Mouse (Mus musculus): ENCODE results near the gene Phrf1. TPM values are rescaled to one million over a fixed set of nuclear protein-coding genes. Genes with fewer than 3 reads are reported as not detected.
A peak's percentile ranks its signal among the peaks of the same experiment; 100 is the strongest.

The Phrf1 gene
- polyA plus RNA-seq, 1 experiment from 2014 or later, result 73.3 TPM

DNA sequence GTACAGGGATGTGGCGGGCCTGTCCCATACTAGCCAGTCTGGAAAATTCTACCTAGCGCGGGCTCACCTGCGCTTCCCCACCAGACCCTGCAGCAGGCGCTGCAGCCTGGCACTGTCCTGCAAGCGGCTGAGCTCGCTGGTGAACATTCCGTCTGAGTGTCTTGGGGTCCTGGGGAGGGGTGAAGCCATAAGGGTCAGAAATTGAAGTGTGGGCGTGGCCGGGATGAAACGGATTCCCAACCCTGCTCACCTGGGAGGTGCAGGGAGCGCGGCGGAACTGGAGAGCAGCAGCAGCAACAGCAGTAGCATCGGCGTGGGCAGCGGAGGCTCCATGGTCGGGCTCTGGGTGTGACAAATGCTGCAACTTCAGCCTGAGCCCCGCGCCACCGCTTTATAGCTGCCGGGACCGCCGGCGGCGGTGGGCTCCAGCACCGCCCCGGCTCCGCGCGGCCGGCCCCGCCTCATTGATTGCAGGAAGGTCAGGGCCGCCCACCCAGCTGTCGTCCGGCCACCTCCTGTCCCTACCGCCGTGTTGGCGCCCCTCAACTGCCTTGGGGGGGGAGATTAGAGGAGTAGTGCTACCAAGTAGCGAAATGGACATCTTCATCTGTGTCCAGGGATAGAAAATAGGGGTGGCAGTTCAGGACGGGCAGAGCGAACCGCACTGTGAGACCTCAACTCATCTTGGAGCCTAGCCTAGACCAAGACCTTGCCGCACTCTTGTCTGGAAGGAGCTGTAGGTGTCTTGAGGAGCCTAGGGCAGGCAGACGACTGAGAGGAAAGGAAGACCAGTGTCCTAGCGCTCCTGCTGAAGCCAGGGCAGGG is 50.4 kb downstream of the Phrf1 start, which contains the start of gene Sct:
Sct (minus strand) TSS at position 368 of the 825 bp plus-strand sequence.
- Histone ChIP-seq H3K27me3 (replicated peaks; ENCODE audit: control insufficient read depth, insufficient read depth, low read length) (0 out of 2 replicates have a peak, but pooled peaks cover 3% of the 10 kb centered on the region), H3K9ac (ENCODE audit: low read length) (peak within 1 kb of the TSS; percentile 34), H3K27ac (ENCODE audit: low read depth) (peak within 1 kb of the TSS; percentile 28; the same call in 1 of the 2 replicates), H3K4me1 (replicated peaks; ENCODE audit: control insufficient read depth, insufficient read depth, low read length) (no peaks in the 10 kb centered on the region), H3K36me3 (ENCODE audit: control insufficient read depth, insufficient read depth, low read length) (no peaks in the 10 kb centered on the region), H3K9me3 (ENCODE audit: control insufficient read depth, low read length) (no peaks in the 10 kb centered on the region), H3K4me2 (ENCODE audit: low read length) (peak within 1 kb of the TSS; percentile 84), H3K4me3 (ENCODE audit: low read depth, low read length) (peak within 1 kb of the TSS; percentile 43)
- peak; percentile 82 for DNase-seq (ENCODE audit: low spot score)
- ATAC-seq (replicated peaks; ENCODE audit: low FRiP score, low TSS enrichment, low read depth), result peak; percentile 50
- WGBS, result 2% methylated on average over 46 of the region's 46 CpGs

DNA sequence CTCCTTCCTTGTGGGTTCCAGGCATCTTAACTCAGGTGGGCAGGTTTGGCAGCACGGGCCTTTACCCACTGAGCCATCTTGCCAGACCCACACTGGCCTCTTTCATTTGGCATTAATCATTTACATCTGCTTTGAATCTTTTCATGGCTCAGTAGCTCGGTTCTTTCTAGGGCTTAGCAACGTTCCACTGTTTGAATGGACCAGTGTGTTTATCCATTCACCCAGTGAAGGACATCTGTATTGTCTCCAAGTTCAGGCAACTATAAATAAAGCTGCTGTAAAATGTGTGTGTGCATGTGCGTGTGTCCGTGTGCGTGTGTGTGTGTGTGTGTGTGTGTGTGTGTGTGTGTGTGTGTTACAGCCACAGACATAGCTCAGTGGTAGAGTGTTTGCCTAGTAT is 52.9 kb downstream of the Phrf1 start:
- Histone ChIP-seq H3K9ac (ENCODE audit: low read length) (no peak overlapping the region), H3K36me3 (ENCODE audit: control insufficient read depth, insufficient read depth, low read length) (no peaks in the 10 kb centered on the region), H3K4me3 (ENCODE audit: low read depth, low read length) (no peak overlapping the region), H3K9me3 (ENCODE audit: control insufficient read depth, low read length) (no peaks in the 10 kb centered on the region), H3K4me2 (ENCODE audit: low read length) (no peak overlapping the region), H3K27me3 (replicated peaks; ENCODE audit: control insufficient read depth, insufficient read depth, low read length) (0 out of 2 replicates have a peak, but pooled peaks cover 3% of the 10 kb centered on the region), H3K4me1 (replicated peaks; ENCODE audit: control insufficient read depth, insufficient read depth, low read length) (no peaks in the 10 kb centered on the region), H3K27ac (ENCODE audit: low read depth) (no peak overlapping the region)
- 50% methylated on average over 6 of the region's 6 CpGs for WGBS
- DNase-seq (ENCODE audit: low spot score) (no peak), ATAC-seq (replicated peaks; ENCODE audit: low FRiP score, low TSS enrichment, low read depth) (no peak)

DNA sequence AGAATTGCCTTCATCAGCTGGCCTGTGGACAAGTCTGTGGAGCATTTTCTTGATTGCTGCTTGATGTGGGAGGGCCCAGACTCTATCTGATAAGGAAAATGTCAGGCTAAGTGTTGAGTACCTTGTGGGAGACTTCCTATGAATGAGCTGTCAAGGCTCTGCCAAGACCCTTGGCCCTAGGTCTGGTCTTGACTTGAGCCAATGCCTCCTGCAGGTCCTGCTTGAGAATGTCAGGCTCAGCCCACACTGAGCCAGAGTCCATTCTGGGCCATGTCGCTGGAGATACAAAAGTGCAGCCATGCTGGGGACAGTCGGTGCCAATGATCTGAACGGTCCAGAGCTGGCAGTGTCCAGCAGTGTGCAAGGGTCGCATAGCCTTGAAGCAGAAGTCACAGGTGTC is 54.2 kb downstream of the Phrf1 start:
- Histone ChIP-seq H3K9me3 (ENCODE audit: control insufficient read depth, low read length) (no peaks in the 10 kb centered on the region), H3K27me3 (replicated peaks; ENCODE audit: control insufficient read depth, insufficient read depth, low read length) (0 out of 2 replicates have a peak, but pooled peaks cover 3% of the 10 kb centered on the region), H3K4me3 (ENCODE audit: low read depth, low read length) (no peak overlapping the region), H3K36me3 (ENCODE audit: control insufficient read depth, insufficient read depth, low read length) (no peaks in the 10 kb centered on the region), H3K27ac (ENCODE audit: low read depth) (no peak overlapping the region), H3K9ac (ENCODE audit: low read length) (no peak overlapping the region), H3K4me2 (ENCODE audit: low read length) (no peak overlapping the region), H3K4me1 (replicated peaks; ENCODE audit: control insufficient read depth, insufficient read depth, low read length) (no peaks in the 10 kb centered on the region)
- WGBS, result 81% methylated on average over 4 of the region's 4 CpGs
- ATAC-seq (replicated peaks; ENCODE audit: low FRiP score, low TSS enrichment, low read depth) (no peak), DNase-seq (ENCODE audit: low spot score) (no peak)

DNA sequence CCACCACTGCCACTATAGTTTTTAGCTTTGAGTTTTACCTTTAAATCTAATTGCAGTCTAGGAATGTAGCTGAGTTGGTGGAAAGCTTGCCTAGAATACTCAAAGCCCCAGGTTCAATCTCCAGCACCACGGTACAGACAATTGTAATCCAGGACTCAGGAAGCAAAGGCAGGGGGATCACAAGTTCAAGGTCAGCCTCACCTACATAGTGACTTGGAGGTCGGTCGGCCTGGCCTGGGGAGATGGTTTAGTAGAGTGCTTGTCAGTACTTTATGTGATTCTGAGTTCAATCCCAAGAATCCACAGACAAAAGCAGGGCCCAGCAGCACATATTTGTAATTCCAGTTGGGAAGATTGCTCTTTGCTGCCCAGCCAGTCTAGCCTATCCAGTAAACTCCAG is 59.5 kb downstream of the Phrf1 start:
- Histone ChIP-seq H3K4me1 (replicated peaks; ENCODE audit: control insufficient read depth, insufficient read depth, low read length) (0 out of 2 replicates have a peak, but pooled peaks cover 5% of the 10 kb centered on the region), H3K9ac (ENCODE audit: low read length) (no peak overlapping the region), H3K9me3 (ENCODE audit: control insufficient read depth, low read length) (no peaks in the 10 kb centered on the region), H3K27ac (ENCODE audit: low read depth) (no peak overlapping the region), H3K36me3 (ENCODE audit: control insufficient read depth, insufficient read depth, low read length) (no peaks in the 10 kb centered on the region), H3K4me2 (ENCODE audit: low read length) (no peak overlapping the region), H3K4me3 (ENCODE audit: low read depth, low read length) (no peak overlapping the region), H3K27me3 (replicated peaks; ENCODE audit: control insufficient read depth, insufficient read depth, low read length) (peaks cover 25% of the 10 kb centered on the region)
- 84% methylated on average over 3 of the region's 3 CpGs for WGBS
- ATAC-seq (replicated peaks; ENCODE audit: low FRiP score, low TSS enrichment, low read depth) (no peak), DNase-seq (ENCODE audit: low spot score) (no peak)

DNA sequence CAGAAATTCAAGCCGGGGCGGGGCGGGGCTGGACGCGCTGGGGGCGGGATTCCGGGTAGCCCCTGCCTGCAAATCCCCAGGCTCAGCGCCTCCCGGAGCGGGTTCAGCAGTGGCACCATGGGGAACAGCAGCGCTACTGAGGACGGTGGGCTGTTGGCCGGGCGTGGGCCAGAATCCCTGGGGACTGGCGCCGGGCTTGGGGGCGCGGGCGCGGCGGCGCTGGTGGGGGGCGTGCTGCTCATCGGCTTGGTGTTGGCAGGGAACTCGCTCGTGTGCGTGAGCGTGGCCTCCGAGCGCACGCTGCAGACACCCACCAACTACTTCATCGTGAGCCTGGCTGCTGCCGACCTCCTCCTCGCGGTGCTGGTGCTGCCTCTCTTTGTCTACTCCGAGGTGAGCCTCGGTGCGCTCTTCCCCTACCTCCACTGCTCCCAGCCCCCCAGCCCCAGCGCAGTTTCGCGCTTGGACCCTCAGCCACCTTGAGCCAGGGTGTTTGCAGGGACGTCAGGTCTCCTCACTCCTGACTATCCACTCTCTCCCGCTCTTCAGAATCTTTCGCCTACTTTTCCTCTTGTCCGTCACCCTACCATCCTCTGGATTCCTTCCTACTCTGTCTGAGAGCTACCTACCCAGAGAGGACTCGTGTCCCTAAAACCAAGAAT is 63.5 kb downstream of the Phrf1 start, which contains the start of gene Drd4:
Drd4 (plus strand) TSS at position 86 of the 662 bp plus-strand sequence.
- ATAC-seq (replicated peaks; ENCODE audit: low FRiP score, low TSS enrichment, low read depth), result peak; percentile 74
- H3K36me3 ChIP-seq (ENCODE audit: control insufficient read depth, insufficient read depth, low read length), result peaks cover 7% of the 10 kb centered on the region
- H3K4me3 ChIP-seq (ENCODE audit: low read depth, low read length), result peak within 1 kb of the TSS; percentile 45
- WGBS, result 4% methylated on average over 46 of the region's 46 CpGs
- H3K9me3 ChIP-seq (ENCODE audit: control insufficient read depth, low read length), result no peaks in the 10 kb centered on the region
- peak within 1 kb of the TSS; percentile 47 for H3K9ac ChIP-seq (ENCODE audit: low read length)
- H3K4me2 ChIP-seq (ENCODE audit: low read length), result peak within 1 kb of the TSS; percentile 91
- peaks cover 18% of the 10 kb centered on the region for H3K4me1 ChIP-seq (replicated peaks; ENCODE audit: control insufficient read depth, insufficient read depth, low read length)
- no peak within 1 kb of the TSS for H3K27ac ChIP-seq (ENCODE audit: low read depth)
- H3K27me3 ChIP-seq (replicated peaks; ENCODE audit: control insufficient read depth, insufficient read depth, low read length), result peaks cover 57% of the 10 kb centered on the region
- DNase-seq (ENCODE audit: low spot score), result peak; percentile 72

DNA sequence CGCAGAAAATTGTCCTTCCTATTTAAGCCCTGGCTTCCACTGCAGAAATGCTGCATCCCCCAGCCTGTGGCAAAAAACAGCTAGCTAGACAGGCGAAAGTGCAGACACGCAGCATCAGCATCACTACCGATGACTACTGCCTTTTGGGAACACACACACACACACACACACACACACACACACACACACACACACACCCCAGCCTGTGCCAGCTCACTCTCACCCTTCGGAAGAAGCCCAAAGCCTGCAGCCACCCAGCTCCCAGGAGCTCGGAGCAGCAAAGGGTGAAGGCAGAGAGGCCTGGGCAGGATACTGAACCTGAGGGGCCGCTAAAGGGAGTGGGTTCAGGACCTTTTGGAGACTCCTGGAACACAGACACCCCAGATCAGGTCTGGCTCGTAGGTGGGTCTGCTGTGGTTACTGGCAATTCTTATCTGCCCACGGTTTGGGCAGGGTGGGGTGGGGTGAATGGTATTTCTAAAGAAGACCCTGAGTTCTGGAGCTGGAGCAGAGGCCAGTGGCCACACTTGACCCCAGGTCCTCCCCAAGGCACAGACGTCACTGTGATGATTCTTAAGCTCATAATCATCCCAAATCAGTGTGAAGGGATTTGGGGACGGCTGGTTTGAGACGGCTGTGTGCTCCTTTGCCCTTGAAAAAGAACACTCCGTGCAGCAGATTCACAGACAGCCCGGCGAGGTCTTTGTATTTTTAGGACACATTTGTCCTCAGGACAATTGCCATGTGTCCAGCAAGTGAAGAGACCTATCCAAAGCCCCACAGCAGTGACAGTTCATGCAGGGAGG is 64.2 kb downstream of the Phrf1 start:
- H3K4me2 ChIP-seq (ENCODE audit: low read length), result peak overlapping the region; percentile 91; the same call in 1 of the 2 replicates
- H3K9ac ChIP-seq (ENCODE audit: low read length), result no peak overlapping the region
- WGBS, result 56% methylated on average over 15 of the region's 15 CpGs
- no peak for ATAC-seq (replicated peaks; ENCODE audit: low FRiP score, low TSS enrichment, low read depth)
- peaks cover 57% of the 10 kb centered on the region for H3K27me3 ChIP-seq (replicated peaks; ENCODE audit: control insufficient read depth, insufficient read depth, low read length)
- peak; percentile 61 for DNase-seq (ENCODE audit: low spot score)
- H3K27ac ChIP-seq (ENCODE audit: low read depth), result no peak overlapping the region
- H3K4me1 ChIP-seq (replicated peaks; ENCODE audit: control insufficient read depth, insufficient read depth, low read length), result peaks cover 18% of the 10 kb centered on the region
- no peaks in the 10 kb centered on the region for H3K9me3 ChIP-seq (ENCODE audit: control insufficient read depth, low read length)
- H3K36me3 ChIP-seq (ENCODE audit: control insufficient read depth, insufficient read depth, low read length), result peaks cover 11% of the 10 kb centered on the region
- no peak overlapping the region for H3K4me3 ChIP-seq (ENCODE audit: low read depth, low read length)

DNA sequence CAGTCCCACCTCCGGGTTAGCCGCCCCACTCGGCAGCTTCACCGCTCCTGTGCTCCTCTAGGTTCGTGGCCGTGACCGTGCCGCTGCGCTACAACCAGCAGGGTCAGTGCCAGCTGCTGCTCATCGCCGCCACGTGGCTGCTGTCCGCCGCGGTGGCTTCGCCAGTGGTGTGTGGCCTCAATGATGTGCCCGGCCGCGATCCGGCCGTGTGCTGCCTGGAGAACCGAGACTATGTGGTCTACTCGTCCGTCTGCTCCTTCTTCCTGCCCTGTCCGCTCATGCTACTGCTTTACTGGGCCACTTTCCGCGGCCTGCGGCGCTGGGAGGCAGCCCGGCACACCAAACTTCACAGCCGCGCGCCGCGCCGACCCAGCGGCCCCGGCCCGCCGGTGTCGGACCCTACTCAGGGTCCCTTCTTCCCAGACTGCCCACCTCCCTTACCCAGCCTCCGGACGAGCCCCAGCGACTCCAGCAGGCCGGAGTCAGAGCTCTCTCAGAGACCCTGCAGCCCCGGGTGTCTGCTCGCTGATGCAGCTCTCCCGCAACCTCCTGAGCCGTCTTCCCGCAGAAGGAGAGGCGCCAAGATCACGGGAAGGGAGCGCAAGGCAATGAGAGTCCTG is 65.4 kb downstream of the Phrf1 start:
- DNase-seq (ENCODE audit: low spot score) (peak; percentile 76), ATAC-seq (replicated peaks; ENCODE audit: low FRiP score, low TSS enrichment, low read depth) (peak; percentile 25; the same call in 1 of the 2 replicates)
- Histone ChIP-seq H3K9ac (ENCODE audit: low read length) (peak overlapping the region; percentile 34; the same call in 1 of the 2 replicates), H3K4me2 (ENCODE audit: low read length) (peak overlapping the region; percentile 69), H3K4me1 (replicated peaks; ENCODE audit: control insufficient read depth, insufficient read depth, low read length) (peaks cover 18% of the 10 kb centered on the region), H3K27ac (ENCODE audit: low read depth) (no peak overlapping the region), H3K36me3 (ENCODE audit: control insufficient read depth, insufficient read depth, low read length) (peaks cover 16% of the 10 kb centered on the region), H3K27me3 (replicated peaks; ENCODE audit: control insufficient read depth, insufficient read depth, low read length) (peaks cover 57% of the 10 kb centered on the region), H3K4me3 (ENCODE audit: low read depth, low read length) (peak overlapping the region; percentile 31), H3K9me3 (ENCODE audit: control insufficient read depth, low read length) (no peaks in the 10 kb centered on the region)
- 1% methylated on average over 53 of the region's 53 CpGs for WGBS

DNA sequence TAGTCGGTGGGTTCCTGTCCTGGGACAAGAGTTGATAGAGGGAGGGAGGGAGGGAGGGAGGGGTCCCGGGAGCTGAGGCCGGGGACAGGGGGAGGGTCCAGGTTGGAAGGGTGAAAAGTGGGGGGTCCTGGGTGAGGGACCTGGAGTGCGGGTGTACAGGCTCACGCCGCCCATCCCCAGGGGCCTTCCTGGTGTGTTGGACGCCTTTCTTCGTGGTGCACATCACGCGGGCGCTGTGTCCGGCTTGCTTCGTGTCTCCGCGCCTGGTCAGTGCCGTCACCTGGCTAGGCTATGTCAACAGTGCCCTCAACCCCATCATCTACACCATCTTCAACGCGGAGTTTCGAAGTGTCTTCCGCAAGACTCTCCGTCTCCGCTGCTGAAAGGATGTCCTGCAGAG is 65.9 kb downstream of the Phrf1 start:
- 6% methylated on average over 22 of the region's 22 CpGs for WGBS
- no peak for ATAC-seq (replicated peaks; ENCODE audit: low FRiP score, low TSS enrichment, low read depth)
- H3K27me3 ChIP-seq (replicated peaks; ENCODE audit: control insufficient read depth, insufficient read depth, low read length), result peaks cover 57% of the 10 kb centered on the region

More for the DNA sequence above, 65.9 kb downstream of the Phrf1 start:
- H3K36me3 ChIP-seq (ENCODE audit: control insufficient read depth, insufficient read depth, low read length), result peaks cover 21% of the 10 kb centered on the region
- no peak overlapping the region for H3K27ac ChIP-seq (ENCODE audit: low read depth)
- no peaks in the 10 kb centered on the region for H3K9me3 ChIP-seq (ENCODE audit: control insufficient read depth, low read length)
- H3K4me3 ChIP-seq (ENCODE audit: low read depth, low read length), result peak overlapping the region; percentile 31
- DNase-seq (ENCODE audit: low spot score), result peak; percentile 66
- H3K4me1 ChIP-seq (replicated peaks; ENCODE audit: control insufficient read depth, insufficient read depth, low read length), result peaks cover 18% of the 10 kb centered on the region
- no peak overlapping the region for H3K9ac ChIP-seq (ENCODE audit: low read length)
- peak overlapping the region; percentile 69 for H3K4me2 ChIP-seq (ENCODE audit: low read length)
